Mouse (Mus musculus) brown adipose tissue, adult 24 weeks (tissue): Measurements from ENCODE around the gene Tmem163. TPM values are rescaled to one million over a fixed set of nuclear protein-coding genes. Genes with fewer than 3 reads are reported as not detected.

ENCODE experiments used
- H3K27ac ChIP-seq: fragments of 200-500 bp; replicated peaks from 2 replicates; pipeline ENCODE4 v1.5.1; 2012; ENCODE audit warnings: low read depth, mild to moderate bottlenecking, low read length
- H3K4me1 ChIP-seq: fragments of 200-500 bp; 2 replicates; pipeline ENCODE4 v1.6.1; 2012; ENCODE audit warnings: low read length, mixed read lengths; ENCODE audit not compliant: control insufficient read depth, insufficient read depth, insufficient read length
- H3K4me3 ChIP-seq: fragments of 200-500 bp; 2 replicates; pipeline ENCODE4 v1.5.1; 2012; ENCODE audit warnings: low read depth, mild to moderate bottlenecking, low read length, moderate library complexity; ENCODE audit not compliant: insufficient read depth
- polyA plus RNA-seq: library from polyadenylated mRNA; stranded (reverse); fragments of >200 nt; gene quantifications from 2 replicates; pipeline ENCODE4 v1.2.4, GENCODE M21; 2012; ENCODE audit not compliant: missing spikeins, insufficient read depth, insufficient read length

Gene Tmem163
- polyA plus RNA-seq, 1 experiment, result not detected

DNA sequence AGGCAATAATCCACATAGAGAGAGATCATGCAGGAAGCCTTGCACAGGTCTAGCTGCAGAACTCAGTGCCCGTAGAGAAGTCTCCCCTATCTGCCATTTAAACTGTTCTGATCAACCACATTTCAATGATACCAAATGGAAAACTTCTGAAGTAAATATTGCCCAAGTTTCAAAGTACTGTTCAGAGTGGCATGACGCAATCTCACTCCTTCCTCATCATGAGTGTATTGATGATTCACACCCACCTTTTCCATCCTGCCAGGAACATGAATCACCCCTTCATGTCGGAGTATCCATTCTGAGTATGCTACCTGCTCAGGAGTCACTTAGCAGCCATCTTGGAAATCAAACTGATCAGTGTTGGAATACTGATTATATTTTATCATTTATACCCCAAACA lies 71.0 kb downstream of the Tmem163 start:
- H3K4me3 ChIP-seq, result no peak overlapping the region
- H3K4me1 ChIP-seq, result no peaks in the 10 kb centered on the region
- no peak overlapping the region for H3K27ac ChIP-seq

DNA sequence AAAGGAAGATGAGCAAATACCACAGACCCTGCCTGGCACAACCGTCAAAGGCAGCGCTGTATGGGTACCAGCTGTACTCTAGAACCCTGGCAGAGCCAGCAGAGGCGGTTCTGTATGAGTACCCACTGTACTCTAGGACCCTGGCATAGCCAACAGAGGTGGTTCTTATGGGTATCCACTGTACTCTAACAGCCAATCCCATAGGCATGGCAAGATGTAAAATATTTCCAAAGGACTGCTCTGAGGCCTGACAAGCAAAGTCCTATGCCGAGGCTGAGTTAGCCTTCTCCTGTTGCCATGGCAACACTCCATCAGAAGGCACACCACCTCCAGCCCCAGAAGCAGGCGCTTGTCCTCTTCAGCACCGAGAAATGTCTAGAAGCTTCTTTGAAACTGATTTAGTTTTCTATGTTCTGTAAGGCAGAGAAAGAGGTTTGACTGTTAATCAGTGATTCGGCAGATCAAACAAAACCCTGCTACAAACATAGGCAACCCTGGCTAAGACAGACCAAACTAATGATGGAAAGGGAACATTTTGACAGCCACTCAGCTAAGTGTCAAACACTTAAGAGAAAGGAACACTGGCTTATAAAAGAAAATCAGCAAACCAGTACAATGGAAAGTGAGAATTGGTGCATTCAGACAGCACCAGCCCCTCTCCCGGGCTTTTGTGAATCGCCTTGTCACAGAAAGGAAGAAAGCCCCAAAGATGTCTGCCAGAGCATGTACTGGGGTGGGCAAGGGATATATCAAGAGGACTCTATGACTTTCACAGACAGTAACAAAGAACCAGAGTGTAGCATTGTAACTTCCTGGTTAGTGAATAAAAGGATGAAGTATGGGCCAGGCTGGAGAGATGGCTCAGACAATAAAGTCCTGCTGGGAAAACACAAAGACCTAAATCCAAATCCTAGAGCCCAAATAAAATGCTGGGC lies 75.4 kb downstream of the Tmem163 start:
- Histone ChIP-seq H3K4me1 (no peaks in the 10 kb centered on the region), H3K4me3 (no peak overlapping the region), H3K27ac (no peak overlapping the region)

DNA sequence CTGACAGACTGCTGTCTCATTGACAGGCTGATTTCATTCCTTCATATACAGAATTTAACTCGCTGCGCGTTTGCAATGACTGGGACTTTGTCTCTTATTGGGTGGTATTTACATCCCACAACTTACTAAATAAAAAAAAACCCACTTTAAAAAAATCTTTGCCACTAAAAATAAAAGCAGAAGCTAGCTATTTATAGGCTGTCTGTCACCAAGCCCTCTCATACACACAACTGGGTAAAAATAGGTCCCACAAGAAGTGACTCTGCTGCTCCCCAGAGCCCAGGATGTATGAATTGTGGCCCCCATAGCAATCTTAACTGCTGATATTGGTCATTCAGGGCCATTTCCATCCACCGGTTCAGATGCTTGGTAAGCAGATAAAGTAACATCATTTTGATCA lies 83.2 kb downstream of the Tmem163 start:
- Histone ChIP-seq H3K27ac (no peak overlapping the region), H3K4me1 (no peaks in the 10 kb centered on the region), H3K4me3 (no peak overlapping the region)

DNA sequence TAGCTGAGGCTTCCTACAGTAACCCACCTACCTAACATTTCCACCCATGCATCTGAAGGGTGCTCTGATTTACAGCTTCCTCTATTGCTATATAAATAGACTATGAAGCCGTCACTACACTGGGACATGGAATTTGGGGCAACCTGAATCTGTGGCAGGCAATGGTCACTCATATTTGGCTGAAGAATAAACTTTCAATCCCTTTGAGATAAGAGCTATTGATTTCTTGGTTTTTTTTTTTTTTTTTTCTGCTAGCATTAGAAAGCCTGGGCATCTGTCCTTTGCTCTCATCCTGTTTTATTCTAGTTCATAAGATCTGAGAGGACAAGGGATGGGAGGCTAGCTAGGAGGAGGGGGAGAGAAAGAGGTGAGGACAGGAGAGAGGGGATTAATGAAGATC lies 83.6 kb downstream of the Tmem163 start:
- Histone ChIP-seq H3K4me3 (no peak overlapping the region), H3K4me1 (no peaks in the 10 kb centered on the region), H3K27ac (no peak overlapping the region)

DNA sequence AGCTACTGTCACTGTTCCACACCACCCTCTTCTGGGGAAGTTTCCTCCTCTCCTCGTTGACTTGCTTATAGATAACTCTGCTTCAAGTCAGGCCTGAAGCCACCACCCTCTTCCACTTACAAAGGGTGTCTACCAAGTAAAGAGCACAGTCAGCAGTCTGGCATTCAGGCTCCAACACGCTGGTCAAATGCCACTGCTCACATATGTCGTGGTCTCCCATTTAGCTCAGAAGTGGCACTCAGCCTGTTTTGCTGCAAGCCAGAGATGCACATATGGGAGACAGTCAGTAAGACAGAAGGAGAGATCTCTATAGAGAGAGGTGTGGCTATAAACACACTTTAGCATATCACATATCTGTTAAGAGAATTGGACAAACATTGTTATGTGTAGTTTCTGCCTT lies 89.8 kb downstream of the Tmem163 start:
- no peak overlapping the region for H3K4me3 ChIP-seq
- no peak overlapping the region for H3K27ac ChIP-seq
- H3K4me1 ChIP-seq, result no peaks in the 10 kb centered on the region

DNA sequence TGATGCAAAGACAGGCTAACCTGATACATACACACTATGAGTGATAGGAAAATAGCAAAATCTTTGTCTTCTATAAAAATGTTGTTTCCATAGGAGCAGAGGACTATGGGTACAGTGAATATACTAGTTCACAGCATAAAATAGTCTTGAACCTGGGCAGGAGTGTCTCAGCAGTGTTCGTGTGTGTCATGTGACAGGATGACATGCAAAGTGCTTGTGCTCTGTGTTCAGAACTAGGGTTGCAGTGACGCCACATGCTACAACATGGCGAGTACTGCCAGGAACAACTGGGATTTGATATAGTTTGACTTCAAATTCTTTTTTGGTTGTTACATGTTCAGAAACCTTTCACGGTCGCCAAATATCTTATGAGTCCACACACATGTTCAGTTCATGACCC lies 92.3 kb downstream of the Tmem163 start:
- H3K27ac ChIP-seq, result no peak overlapping the region
- no peak overlapping the region for H3K4me3 ChIP-seq
- H3K4me1 ChIP-seq, result no peaks in the 10 kb centered on the region

DNA sequence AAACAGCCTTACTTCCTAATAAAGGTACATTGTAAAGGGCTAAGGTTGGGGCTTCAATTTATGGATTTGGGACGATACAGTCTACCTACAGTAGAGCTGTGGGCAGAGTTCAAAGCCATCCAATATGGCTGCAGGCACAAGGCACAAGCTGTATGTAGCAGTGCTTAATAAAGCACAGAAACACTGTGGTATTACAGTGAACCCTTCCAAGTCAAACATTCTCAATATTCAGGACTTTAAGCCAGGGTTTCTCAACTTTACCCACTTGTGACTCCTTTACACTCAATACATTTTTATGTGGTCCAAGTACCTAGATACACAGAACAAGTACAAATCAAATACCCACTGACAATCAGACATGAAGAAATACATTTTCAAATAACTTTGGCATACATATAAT lies 93.2 kb downstream of the Tmem163 start:
- Histone ChIP-seq H3K4me1 (no peaks in the 10 kb centered on the region), H3K27ac (no peak overlapping the region), H3K4me3 (no peak overlapping the region)

DNA sequence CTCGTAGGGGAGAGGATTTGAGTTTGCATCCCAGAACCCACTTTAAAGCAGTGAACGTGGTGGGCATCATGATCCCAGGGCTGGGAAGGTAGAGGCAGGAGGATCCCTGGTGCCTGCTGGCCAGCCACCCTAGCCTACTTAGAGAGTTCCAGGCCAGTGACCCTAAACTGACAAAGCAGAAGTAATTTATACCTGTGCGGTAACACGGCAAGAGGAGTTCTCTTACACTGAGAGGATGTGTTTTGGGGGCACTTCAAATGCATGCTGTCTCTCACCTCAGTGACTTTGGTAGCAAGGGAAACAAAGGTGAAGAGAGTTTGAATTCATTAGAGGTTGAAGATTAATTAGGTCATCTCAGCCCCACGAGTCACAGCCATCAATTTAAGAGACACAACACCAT lies 101.4 kb downstream of the Tmem163 start:
- no peaks in the 10 kb centered on the region for H3K4me1 ChIP-seq
- H3K4me3 ChIP-seq, result no peak overlapping the region
- H3K27ac ChIP-seq, result no peak overlapping the region

DNA sequence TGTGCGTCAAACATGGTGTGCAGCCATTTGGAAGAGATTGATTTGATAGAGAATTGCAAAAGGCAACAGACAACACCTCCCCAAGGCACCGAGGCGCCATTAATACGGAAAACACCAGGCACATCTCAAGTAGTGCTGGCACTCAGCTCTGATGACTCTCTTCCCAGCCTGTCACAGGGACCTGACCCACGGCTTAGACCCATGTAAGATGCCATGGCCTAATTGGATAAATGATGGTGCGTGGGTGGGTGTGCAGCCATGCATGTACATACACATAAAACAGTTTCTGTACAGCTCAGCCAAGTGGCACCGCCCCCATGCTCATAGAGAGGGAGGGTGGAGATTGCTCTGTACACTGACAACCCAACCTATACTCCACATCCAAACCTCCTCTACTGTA lies 102.3 kb downstream of the Tmem163 start:
- Histone ChIP-seq H3K27ac (no peak overlapping the region), H3K4me3 (no peak overlapping the region), H3K4me1 (no peaks in the 10 kb centered on the region)

DNA sequence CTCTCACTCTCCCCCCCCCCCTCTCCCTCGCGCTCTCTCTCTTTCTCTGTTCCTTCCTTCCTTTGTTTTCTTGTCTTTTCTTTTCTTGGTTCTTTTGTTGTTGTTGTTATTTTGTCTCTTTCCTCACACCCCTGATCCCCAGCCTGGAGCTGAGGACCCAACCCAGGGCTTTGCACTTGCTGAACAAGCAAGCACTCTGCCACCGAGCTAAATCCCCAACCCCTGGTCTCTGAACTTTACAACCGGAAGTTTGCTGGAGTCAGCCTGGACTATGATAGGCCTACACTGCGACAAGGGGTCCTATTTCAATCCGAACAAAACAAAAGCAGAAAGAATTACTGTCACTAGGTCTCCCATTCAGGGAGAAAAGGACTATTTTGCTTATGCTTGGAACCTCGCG lies 102.8 kb downstream of the Tmem163 start:
- no peak overlapping the region for H3K4me3 ChIP-seq
- H3K4me1 ChIP-seq, result no peaks in the 10 kb centered on the region
- no peak overlapping the region for H3K27ac ChIP-seq

DNA sequence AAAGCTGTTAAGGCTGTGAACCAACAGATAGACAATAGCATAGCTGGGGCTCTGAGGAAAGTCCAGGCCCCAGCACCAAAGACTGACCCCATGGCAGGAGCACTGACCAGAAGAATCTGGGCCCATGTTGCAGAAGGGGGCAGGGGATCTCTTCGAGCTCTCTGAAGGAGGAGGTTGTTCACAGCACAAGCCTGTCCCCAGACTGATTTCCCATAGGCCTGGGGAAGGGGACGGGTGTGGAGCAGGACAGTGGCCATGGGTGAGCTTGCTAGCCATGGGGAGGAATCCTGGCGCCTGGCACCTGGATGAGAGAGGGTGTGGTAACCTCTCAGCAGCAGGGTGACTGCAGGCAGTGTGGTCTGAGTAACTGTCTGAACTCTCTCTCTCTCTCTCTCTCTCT lies 103.2 kb downstream of the Tmem163 start:
- H3K4me3 ChIP-seq, result no peak overlapping the region
- no peaks in the 10 kb centered on the region for H3K4me1 ChIP-seq
- H3K27ac ChIP-seq, result no peak overlapping the region

DNA sequence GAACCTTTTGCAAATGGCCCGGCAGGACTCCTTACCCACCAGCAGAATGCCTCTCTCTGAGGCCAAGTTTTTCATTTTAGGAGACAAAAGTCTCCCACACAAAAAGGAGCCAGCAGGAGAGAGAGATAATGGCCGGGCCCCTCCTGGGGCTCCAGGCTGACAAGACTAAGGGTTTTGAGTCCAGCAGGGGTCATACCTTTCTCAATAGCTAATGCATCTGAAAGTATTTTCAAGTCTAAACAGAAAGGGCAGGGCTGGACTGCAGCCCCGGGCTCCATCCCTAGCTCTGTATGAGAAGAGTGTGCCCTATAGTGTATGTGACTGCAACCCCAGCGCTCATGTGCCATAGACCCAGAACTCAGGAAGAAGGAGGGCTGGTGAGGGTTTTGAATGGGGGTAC lies 103.7 kb downstream of the Tmem163 start:
- no peak overlapping the region for H3K4me3 ChIP-seq
- H3K4me1 ChIP-seq, result no peaks in the 10 kb centered on the region
- H3K27ac ChIP-seq, result no peak overlapping the region

DNA sequence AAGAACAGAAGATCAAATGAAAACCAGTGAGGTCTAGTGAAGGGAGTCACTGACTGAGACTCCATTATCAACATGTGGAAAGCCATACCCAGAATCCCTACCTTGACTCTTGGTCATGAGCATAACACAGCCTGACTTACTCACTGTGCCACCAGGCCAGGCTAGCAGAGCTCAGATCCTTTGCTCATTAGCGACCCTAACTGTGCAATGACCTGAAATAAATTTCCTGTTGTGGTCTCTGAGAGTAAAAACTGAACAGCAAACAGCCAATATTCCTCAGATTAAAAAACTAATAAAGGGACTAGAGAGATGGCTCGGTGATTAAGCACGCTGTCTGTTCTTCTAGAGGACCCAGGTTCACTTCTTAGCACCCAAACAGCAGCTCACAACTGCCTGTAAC lies 106.2 kb downstream of the Tmem163 start:
- H3K27ac ChIP-seq, result no peak overlapping the region

DNA sequence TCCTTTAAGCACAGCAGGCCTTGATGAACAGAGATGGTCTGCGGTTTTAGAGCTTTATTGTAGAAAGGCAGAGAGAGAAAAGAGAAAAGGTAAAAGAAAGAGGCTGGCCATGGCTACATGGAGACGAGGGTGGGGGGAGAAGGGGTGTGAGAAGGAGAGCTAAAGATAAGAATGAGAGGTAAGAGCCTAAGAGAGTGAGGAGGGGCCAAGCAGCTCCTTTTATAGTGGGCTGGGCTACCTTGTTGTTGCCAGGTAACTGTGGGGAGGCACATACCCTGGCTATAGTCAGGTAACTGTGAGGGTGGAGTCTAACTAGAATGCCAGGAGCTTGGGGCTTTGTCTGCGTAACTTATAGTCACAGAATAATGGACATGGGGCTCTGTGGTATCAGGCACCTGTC lies 110.7 kb downstream of the Tmem163 start:
- no peaks in the 10 kb centered on the region for H3K4me1 ChIP-seq
- H3K27ac ChIP-seq, result no peak overlapping the region
- no peak overlapping the region for H3K4me3 ChIP-seq

More for the DNA sequence above, 106.2 kb downstream of the Tmem163 start:
- H3K4me3 ChIP-seq, result no peak overlapping the region
- no peaks in the 10 kb centered on the region for H3K4me1 ChIP-seq

DNA sequence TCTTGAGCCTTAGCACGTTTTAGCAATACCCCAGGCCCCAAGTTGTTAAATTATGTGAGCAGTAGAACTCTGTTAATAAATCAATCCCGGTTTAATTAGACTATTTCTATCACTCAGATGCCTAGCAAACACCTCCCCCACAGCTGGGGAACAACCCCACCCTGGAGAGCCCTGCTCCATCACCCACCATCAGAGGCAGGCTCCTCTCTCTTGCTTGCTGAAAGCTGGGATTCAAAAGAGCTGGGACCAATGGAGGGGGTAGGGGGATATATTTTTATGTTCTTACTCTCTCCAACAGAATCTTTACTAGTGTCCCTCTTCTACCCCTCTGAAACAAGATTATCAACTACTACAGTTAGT lies 122.9 kb downstream of the Tmem163 start:
- no peak overlapping the region for H3K4me3 ChIP-seq
- no peak overlapping the region for H3K27ac ChIP-seq
- H3K4me1 ChIP-seq, result no peaks in the 10 kb centered on the region

DNA sequence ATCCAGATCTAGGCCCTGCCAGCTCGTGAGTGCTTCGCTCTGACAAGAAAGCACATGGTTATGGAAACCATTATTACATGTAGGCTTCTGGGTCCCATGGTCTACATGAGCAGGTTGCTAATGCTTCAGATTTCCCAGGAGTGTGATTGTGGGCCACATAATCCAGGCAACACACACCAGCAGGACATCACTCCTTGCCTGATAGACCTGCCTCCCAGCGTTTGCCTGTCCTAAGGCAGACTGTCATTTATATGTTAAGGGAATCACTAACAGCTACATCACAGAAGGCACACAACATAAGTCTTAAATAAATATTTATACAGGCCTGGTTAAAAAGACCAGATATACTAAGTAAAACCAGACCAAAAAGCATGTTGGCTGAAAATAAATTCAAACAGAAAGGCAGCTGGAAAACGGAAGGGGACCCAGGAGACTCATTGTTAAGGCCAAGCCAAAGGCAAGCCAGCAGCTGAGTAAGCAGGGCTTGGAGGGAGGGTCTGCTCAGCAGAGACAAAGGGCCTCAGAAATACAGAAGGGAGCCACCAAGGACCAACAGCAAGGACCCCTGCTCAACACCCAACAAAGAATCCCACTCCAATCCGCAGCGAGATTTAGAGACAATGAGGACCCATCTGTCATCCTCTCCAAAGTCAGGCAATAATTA lies 123.4 kb downstream of the Tmem163 start:
- Histone ChIP-seq H3K4me1 (no peaks in the 10 kb centered on the region), H3K4me3 (no peak overlapping the region), H3K27ac (no peak overlapping the region)
